Mouse (Mus musculus): ENCODE results near the gene Jmjd4.
A peak's percentile ranks its signal among the peaks of the same experiment; 100 is the strongest.

The Jmjd4 gene

DNA sequence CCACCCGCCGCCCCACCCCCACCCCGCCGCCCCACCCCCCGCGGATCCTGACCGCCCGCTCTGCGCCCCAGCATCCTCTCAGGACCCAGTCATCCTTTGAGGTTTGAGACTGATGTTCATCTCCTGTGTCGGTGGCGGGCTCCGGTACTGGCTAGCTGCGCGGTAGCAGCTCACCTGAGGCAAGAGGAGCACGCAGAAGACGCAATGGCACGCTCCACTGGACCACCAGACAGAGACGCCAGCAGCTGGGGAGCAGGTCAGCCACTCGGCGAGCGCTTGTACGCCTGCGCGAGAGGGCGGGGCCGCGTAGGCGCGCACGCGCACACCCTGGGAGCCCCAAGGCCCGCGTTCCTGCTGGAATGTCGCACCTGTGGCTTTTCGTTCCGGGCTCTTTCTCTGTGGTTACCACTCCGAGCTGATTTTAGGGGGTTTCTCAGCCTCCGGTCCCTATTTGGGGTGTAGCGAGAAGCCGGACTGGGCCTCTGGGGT is at the start of gene Jmjd4:
Gene Jmjd4, plus strand, starts transcription at position 305 of the 489 bp plus-strand sequence.
- peak; percentile 94 for DNase-seq

DNA sequence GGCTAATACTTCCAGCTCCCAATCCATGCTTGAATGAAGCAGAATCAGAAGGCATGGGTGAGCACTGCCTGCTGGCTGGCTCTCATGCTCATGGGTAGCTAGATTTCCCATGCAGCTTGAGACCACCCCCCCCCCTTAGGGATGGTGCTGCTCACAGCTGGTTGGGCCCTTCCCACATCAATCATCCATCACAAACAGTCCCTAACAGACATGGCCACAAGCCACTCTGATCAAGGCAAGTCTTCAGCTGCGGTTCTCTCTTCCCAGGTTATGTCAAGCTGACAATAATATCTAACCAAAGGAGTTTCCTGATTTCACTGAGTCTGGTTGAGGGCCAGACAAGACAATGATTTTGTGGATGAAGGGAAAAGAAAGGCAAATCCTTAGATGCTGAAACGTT is 49.0 kb upstream of the Jmjd4 start:
- DNase-seq: no peak

DNA sequence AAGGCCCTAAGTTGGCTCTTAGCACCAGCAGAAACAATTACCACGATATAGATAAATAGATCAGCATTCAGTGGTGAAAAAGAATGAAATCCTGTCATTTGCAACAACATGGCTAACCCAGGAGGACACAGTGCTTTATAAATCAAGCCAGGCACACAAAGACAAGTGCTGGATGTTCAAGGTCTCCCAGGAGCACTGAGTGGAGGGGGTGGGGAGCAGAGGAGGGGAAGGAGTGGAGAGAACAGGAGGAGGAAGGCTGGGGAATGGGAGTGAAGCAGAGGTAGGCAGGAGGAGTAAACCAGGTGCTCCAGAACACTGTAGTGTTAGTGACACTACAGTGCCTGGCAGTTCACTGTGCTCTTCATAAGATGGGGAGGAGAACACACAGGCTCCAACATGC is 44.1 kb upstream of the Jmjd4 start:
- DNase-seq: no peak

GRCm38 (mm10) chr11:59410851-59411250 is 39.0 kb upstream of the Jmjd4 start:
- DNase-seq: no peak

DNA sequence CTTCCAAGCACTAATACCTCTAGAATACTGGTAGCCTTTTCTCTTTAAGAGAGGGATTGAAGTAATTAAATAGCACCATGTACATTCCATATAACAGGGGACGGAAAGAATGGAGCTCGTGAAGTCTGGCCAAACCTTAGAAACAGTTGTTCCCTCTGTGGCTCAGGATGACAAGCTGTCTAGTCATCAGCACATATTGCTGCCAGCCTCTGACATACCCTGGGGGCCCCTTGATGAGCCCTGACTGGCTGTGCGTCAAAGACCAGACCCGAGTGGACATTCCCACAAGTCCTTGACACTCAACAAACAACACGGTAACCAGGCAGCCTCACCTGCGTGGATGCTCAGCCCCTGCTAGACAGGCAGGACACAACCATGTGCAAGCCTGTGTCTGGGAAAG is 37.8 kb upstream of the Jmjd4 start:
- DNase-seq: no peak

DNA sequence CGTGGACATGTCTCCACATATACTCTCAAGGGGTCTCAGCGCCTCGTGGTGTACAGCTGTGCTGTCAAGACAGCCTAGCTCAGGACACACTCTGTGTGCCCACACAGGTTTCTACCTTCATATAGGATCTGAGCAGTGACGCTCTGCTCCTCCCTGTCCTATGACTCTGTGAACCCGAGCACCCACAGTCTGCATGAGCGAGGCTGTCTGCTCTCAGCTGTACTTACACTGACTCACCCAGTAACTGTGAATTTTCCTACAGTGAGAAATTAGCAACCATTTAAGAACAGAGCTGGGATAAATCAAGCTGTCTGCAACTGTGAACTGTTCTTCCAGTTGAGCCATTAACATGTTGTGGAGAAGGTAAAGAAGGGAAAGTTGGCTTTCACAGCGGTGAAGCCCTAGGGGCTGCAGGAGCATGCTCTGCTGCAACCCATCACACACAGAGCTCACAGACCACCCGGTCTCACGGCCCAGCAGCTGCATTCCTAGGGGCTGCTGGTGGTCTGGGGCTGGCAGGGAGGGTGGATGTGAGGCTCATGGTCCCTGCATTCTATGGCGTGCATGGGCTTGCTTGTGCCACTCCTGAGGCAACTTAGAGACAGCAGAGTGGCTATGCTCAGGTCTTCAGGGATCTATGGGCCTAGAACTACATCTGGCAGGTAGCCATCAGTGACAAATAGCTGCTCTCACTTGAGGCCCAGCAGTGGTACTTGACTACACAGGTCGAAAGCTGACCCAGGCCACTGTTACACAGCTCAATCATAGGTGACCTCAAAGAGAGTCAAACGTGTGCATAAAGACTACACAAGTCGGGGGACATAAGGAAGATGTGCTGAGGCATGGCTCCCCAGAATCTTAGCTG is 36.6 kb upstream of the Jmjd4 start:
- DNase-seq: no peak

- DNase-seq: no peak
Observed at GRCm38 (mm10) chr11:59418708-59419107, 31.1 kb upstream of the Jmjd4 start.

DNA sequence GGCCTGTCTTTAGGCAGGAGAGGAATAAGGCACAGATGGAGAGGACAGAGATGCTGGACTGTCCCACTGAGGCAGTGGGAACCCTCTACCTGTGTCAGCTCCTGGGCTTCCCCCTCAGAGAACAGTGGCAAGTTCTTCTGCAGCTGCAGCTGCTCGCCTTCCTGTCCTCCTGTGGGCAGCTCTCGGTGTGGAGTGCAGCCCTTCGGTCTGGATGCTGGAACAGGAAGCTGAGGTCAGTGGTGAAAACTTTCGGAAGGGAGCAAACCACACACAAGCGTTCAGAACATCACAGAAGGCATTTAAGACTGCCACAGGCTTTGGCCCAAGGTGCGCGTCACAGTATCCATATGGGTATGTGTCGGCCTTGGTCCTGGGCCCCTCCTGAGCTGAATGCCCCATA is 28.4 kb upstream of the Jmjd4 start:
- DNase-seq: no peak

- no peak for DNase-seq
Observed at GRCm38 (mm10) chr11:59421967-59422366, 27.9 kb upstream of the Jmjd4 start.

GRCm38 (mm10) chr11:59423010-59423588 is 26.7 kb upstream of the Jmjd4 start:
- no peak for DNase-seq

GRCm38 (mm10) chr11:59425671-59426101 is 24.2 kb upstream of the Jmjd4 start:
- DNase-seq: no peak

DNA sequence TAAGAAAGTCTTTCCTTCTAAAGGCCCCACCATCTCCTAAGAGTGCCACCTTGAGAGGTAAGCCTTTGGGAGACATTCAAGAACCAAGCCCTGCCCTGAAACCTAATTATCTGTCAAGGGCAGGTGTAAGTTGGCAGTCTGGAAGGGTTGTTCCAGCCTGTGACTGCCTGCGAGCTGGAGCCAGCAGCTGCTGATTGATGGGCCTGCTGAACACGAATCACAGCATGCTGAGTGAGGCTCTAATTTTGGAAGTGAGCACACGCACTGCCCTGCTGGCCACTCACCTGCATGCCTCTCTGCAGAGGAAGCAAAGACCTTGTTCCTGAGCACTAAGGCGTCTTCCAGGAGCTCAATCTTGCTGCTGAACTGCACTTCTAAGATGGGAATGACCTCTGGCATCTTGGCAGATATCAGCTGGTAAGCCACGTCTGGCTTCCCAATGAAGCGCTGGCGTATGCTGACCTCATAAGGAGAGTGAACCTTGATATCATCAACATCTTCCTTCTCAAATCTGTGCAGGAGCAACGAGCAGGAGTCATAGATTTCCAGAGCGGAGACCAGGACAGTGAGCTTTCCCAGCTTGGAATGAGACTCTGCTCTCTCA is 21.7 kb upstream of the Jmjd4 start:
- peak; percentile 27 for DNase-seq

DNA sequence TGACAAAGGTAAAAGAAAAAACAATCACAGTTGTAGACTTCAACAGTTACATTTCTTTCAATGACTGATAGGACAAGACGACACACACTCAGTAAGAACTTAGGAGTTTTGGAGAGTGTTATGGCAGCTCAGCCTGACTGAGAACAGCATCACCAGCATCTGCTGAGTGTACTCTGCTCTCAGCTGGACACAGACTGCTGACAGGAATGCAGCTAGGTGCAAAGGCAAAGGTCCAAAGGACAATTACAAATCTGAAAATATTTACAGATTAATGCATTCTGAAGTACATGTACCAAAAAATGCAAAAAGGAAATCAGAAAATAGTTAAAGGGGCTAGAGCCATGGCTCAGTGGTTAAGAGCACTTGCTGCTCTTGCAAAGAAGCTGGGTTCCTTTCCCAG is 19.9 kb upstream of the Jmjd4 start:
- no peak for DNase-seq

DNA sequence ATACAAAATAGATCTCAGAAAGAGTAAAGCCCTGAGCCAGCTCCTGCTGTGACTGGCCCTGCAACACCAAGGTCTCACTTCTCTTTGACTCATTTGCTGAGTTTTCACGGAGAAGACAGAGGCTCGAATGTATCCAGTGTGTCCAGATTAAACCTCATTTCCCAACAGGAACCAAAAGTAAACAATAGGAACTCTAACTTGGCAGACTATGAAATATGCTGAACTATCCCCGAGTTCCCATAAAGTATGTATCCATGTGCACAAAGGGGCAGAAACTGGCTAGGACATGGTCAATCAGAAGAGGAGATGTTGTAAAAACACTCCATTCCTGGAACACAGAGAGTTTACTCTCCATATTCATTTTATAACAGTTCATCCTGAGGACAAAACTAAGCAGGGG is 17.6 kb upstream of the Jmjd4 start:
- no peak for DNase-seq

GRCm38 (mm10) chr11:59437954-59438353 is 11.9 kb upstream of the Jmjd4 start:
- DNase-seq: no peak

DNA sequence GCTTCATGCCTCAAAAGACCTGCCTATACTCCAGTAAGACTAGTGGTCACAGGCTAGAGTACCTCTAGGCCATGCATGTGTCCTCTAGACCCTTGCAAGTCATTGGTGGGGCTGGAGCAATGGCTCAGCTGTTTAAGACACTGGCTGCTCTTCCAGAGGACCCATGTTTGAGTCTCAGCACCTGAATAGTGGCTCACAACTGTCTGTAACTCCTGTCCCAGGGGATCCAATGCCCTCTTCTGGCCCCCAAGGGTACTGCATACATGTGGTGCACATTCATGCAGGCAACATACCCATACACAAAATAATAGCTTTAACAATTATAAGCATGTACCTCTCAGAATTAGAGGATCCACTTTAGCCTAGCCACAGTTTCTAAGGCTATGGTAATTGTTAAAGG is 6.7 kb upstream of the Jmjd4 start:
- no peak for DNase-seq

DNA sequence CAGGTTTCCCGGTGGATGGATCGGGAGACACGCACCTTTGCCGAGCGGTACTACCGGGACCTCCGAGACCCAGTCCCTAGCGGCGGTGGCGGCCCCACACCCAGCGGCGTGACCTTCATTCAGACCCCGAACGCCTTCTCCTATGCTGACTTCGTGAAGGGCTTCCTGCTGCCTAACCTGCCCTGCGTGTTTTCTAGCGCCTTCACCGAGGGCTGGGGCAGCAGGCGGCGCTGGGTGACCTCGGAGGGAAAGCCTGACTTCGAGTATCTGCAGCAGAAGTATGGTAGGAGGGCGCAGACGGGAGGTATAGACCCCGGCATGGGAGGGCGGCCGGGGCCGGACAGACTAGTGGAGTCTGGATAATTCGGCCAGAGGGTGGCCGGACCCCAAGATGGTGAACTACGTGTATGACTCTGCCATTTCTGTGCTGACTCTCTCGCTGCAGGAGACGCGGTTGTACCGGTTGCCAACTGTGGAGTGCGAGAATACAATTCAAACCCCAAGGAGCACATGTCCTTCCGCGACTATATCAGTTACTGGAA is 456 bp downstream of the Jmjd4 start:
- DNase-seq: peak; percentile 43

DNA sequence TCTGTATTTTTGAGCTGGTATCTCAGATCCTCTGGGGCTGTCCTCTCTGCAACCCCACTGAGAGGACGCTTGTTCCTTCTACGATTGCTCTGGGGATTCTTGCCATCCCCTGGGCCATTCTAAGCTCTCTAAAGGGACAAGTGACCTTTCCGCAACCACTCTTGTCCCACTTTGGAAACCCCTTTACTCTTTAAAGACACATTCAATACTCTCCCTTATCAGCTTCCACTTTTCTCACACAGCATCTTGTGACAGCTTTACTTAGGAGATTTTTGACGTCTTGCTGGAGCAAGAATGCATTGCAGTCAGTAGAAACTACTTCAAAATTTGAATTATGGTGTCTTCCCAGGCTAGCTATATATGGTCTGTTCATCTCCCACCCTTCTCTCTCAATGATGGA is 1.2 kb downstream of the Jmjd4 start, which contains the start of gene Snap47:
Gene Snap47, minus strand, starts transcription at position 101 of the 400 bp plus-strand sequence.
- DNase-seq: no peak

DNA sequence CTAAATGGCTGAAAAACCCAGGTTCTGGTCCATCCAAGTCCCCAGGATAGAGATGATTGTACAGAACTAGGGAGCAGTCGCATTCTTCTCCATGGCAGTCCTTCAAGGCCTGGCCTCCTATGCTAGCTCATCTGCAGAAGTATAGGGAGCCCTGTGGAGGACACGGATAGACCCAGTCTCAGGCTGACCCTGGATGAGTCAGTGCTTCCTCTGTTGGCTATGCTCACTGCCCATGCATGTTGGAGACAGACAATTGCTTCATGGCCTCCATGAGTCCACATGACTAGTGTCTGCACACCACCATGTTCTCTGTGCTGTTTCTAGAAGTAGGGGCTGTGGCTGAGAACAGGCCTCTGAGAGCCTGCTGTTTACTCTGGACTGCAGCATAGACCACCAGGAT is 6.5 kb downstream of the Jmjd4 start:
- no peak for DNase-seq

DNA sequence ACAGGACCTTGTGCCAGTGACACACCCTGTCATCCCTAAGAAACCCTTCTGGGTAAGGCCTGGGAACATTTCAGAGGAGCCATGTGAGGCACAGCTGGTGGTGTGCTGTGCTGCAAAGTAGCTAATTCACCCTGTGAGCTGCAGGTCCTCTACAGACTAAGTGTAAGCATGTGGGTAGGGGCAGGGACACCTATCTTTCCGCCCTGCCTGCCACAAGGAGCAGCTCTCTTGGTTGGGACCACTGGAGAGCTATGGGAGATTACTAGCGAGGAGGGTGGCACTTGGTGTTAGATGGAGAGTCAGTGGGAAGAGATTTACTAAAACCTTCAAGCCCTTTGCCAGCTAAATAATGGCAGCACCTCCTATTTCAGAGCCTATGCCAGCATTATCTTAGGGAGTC is 7.0 kb downstream of the Jmjd4 start:
- no peak for DNase-seq

DNA sequence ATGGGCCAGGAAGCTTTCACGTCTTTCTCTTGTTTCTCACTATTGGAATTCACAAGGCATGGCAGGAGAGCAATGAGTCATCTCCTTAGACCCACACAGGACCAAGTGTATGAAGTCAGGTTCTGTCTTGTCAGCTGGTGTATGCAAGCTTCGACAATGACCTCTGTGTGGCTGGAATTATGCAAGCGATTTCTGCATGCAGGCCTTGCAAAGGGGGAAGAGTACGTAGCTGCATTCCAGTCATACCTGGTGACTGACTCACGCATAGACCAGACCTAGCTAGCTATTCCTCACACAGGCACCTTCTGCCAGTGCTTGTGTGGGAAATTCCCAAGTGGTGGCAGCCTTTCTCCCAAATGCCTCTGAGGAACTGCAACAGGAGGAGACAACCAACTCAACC is 9.1 kb downstream of the Jmjd4 start:
- no peak for DNase-seq

DNA sequence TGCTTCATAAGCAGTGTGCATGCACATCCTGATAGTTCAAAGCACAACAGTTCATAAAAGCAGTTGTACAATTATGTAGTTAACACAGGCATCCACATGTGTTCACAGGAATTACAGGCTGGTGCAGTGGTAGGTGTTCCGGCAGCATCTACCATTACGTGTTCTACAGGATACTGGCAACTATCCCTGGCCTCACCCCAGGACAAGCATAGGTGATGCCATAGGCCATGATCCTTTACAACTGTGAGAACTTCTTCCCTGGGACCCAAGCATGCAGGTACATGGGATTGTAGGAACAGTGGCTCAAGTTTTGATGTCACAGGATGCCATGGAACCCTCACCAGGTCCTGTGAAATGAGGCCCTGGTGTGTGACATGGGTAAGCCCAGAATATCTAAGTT is 10.6 kb downstream of the Jmjd4 start:
- DNase-seq: no peak
